Mouse (Mus musculus): ENCODE results near the gene Rabl6.

- TF ChIP-seq CTCF (IDR thresholded peaks at IDR 0.05; ENCODE audit: low read depth) (no peak), EP300 (IDR thresholded peaks at IDR 0.05; ENCODE audit: low read depth) (no peak)
These were observed 25.3 kb upstream of the Rabl6 start for GRCm38 (mm10) chr2:25633616-25634015.

All from liver, postnatal 0 days (tissue).